Mouse (Mus musculus) lung, adult 2 months (tissue): ENCODE data around the gene Olfr2. TPM values are rescaled to one million over a fixed set of nuclear protein-coding genes. Genes with fewer than 3 reads are reported as not detected.
"Not testable (repeated sequence)": the region's sequence is repeated elsewhere in the genome, so short reads cannot be mapped to it uniquely, and the experiment has no call there.

ENCODE experiments used
- DNase-seq: peaks from one replicate; pipeline ENCODE4 v3.0.0; 2022
- H3K4me1 ChIP-seq: fragments of 200-500 bp; 2 replicates; pipeline ENCODE4 v1.6.1; 2011; ENCODE audit warnings: low read length; ENCODE audit not compliant: control insufficient read depth, insufficient read depth
- H3K4me3 ChIP-seq: fragments of 200-500 bp; replicated peaks from 2 replicates; pipeline ENCODE3; 2011; ENCODE audit warnings: low read depth, mild to moderate bottlenecking, control low read depth, low read length; ENCODE audit errors: extremely low read depth
- CTCF ChIP-seq: fragments of 200-500 bp; IDR thresholded peaks from 2 replicates; pipeline ENCODE4 v1.5.1; 2011; ENCODE audit warnings: mild to moderate bottlenecking, low read length, control low read depth; ENCODE audit not compliant: insufficient read depth
- POLR2A ChIP-seq: fragments of 200-500 bp; IDR thresholded peaks from 2 replicates; pipeline ENCODE4 v1.6.1; 2011; ENCODE audit warnings: low read depth, mild to moderate bottlenecking, control low read depth, low read length, borderline replicate concordance; ENCODE audit errors: extremely low read depth
- WGBS: fragments of 180-500 bp; shearing (Covaris S2); methylation state at CpG from one replicate; pipeline ENCODE4 v1.1.7; 2018; 5-methylcytosine and 5-hydroxymethylcytosine counted together
- polyA plus RNA-seq: library from polyadenylated mRNA; depleted of rRNA; stranded (reverse); fragments of >200 nt; gene quantifications from 2 replicates; pipeline ENCODE4 v1.2.3, GENCODE M21; 2012; rRNA removed

Olfr2 gene
- polyA plus RNA-seq, 1 experiment: not detected

- H3K4me1 ChIP-seq: no peaks in the 10 kb centered on the region
- no peak within 1 kb of the TSS for H3K4me3 ChIP-seq
- DNase-seq: no peak
- TF ChIP-seq POLR2A: no peak
- TF ChIP-seq CTCF: no peak
- 49% methylated on average over 1 of the region's 1 CpGs for WGBS
These were observed 30.5 kb downstream of the Olfr2 start, which contains the start of gene Olfr711 for GRCm38 (mm10) chr7:106975353-106975752. Gene Olfr711 (minus strand): TSS chr7:106975453.

- not testable (repeated sequence) for DNase-seq, H3K4me1 ChIP-seq, H3K4me3 ChIP-seq
These were observed 38.4 kb downstream of the Olfr2 start for GRCm38 (mm10) chr7:106967503-106967902.

- DNase-seq: no peak
- H3K4me1 ChIP-seq: no peaks in the 10 kb centered on the region
- TF ChIP-seq CTCF: no peak
- no peak for TF ChIP-seq POLR2A
- 65% methylated on average over 1 of the region's 1 CpGs for WGBS
- no peak within 1 kb of the TSS for H3K4me3 ChIP-seq
These were observed 42.0 kb downstream of the Olfr2 start, which contains the start of gene Olfr6 for GRCm38 (mm10) chr7:106963837-106964236. Gene Olfr6 (minus strand): TSS chr7:106963937.

- WGBS: 74% methylated on average over 3 of the region's 3 CpGs
- H3K4me3 ChIP-seq: no peak within 1 kb of the TSS
These were observed 57.7 kb downstream of the Olfr2 start, which contains the start of gene Olfr710 for GRCm38 (mm10) chr7:106948212-106948611. Gene Olfr710 (minus strand): TSS chr7:106948312.

More at GRCm38 (mm10) chr7:106948212-106948611, 57.7 kb downstream of the Olfr2 start, which contains the start of gene Olfr710:
- H3K4me1 ChIP-seq: no peaks in the 10 kb centered on the region
- no peak for TF ChIP-seq POLR2A
- TF ChIP-seq CTCF: no peak
- DNase-seq: no peak

Other genes with a start within 250 kb of the Olfr2 start
- not detected in 2 replicates for gene Olfr699, start 212.9 kb downstream of the Olfr2 start, polyA plus RNA-seq
- not detected in 2 replicates for gene Olfr700, start 197.2 kb downstream of the Olfr2 start, polyA plus RNA-seq
- gene Olfr701, start 191.9 kb downstream of the Olfr2 start, polyA plus RNA-seq: not detected in 2 replicates
- not detected in 2 replicates for gene Olfr702, start 172.2 kb downstream of the Olfr2 start, polyA plus RNA-seq
- gene Olfr703, start 162.7 kb downstream of the Olfr2 start, polyA plus RNA-seq: not detected in 2 replicates
- not detected in 2 replicates for gene Olfr704, start 142.9 kb downstream of the Olfr2 start, polyA plus RNA-seq
- gene Olfr705, start 129.2 kb downstream of the Olfr2 start, polyA plus RNA-seq: not detected in 2 replicates
- gene Olfr706, start 117.9 kb downstream of the Olfr2 start, polyA plus RNA-seq: not detected in 2 replicates
- gene Olfr707, start 104.8 kb downstream of the Olfr2 start, polyA plus RNA-seq: not detected in 2 replicates
- gene Olfr1532-ps1, start 98.1 kb downstream of the Olfr2 start, polyA plus RNA-seq: not detected in 2 replicates
- not detected in 2 replicates for gene Olfr709-ps1, start 73.9 kb downstream of the Olfr2 start, polyA plus RNA-seq
- not detected in 2 replicates for gene Olfr710, start 57.8 kb downstream of the Olfr2 start, polyA plus RNA-seq
- gene Olfr6, start 42.1 kb downstream of the Olfr2 start, polyA plus RNA-seq: not detected in 2 replicates
- gene Olfr711, start 30.6 kb downstream of the Olfr2 start, polyA plus RNA-seq: not detected in 2 replicates
- not detected in 2 replicates for gene Olfr713, start 25.1 kb upstream of the Olfr2 start, polyA plus RNA-seq
- not detected in 2 replicates for gene Olfr714, start 64.9 kb upstream of the Olfr2 start, polyA plus RNA-seq
- gene Olfr17, start 87.1 kb upstream of the Olfr2 start, polyA plus RNA-seq: not detected in 2 replicates
- not detected in 2 replicates for gene Olfr715b, start 104.3 kb upstream of the Olfr2 start, polyA plus RNA-seq
- not detected in 2 replicates for gene Olfr715, start 125.0 kb upstream of the Olfr2 start, polyA plus RNA-seq
- gene Olfr716, start 132.3 kb upstream of the Olfr2 start, polyA plus RNA-seq: not detected in 2 replicates
- not detected in 2 replicates for gene Nlrp14, start 160.9 kb upstream of the Olfr2 start, polyA plus RNA-seq
- gene Rbmxl2, start 203.4 kb upstream of the Olfr2 start, polyA plus RNA-seq: not detected in 2 replicates